Mouse (Mus musculus) lung, postnatal 0 days (tissue): ENCODE results near the gene Ugt2a1. TPM values are rescaled to one million over a fixed set of nuclear protein-coding genes. Genes with fewer than 3 reads are reported as not detected.
A peak's percentile ranks its signal among the peaks of the same experiment; 100 is the strongest.
"Not testable (repeated sequence)": the region's sequence is repeated elsewhere in the genome, so short reads cannot be mapped to it uniquely, and the experiment has no call there.

Experiments
- ATAC-seq: fragments of 200-750 bp; cut with Nextera tagmentation; 2 replicates; pipeline ENCODE4 v1.8.0; 2017; ENCODE audit warnings: moderate library complexity
- DNase-seq: peaks from one replicate; pipeline ENCODE4 v3.0.0-alpha.2; 2016; ENCODE audit warnings: low spot score
- H3K27ac ChIP-seq: fragments of 300-500 bp; sonication (generic); 2 replicates; pipeline ENCODE4 v1.5.1; 2014; ENCODE audit warnings: antibody characterized with exemption, mild to moderate bottlenecking, low read length, mixed read lengths
- H3K27me3 ChIP-seq: fragments of 300-500 bp; sonication (generic); replicated peaks from 2 replicates; pipeline ENCODE4 v1.6.1; 2014; ENCODE audit warnings: low read length, mixed read lengths; ENCODE audit not compliant: insufficient read depth
- H3K36me3 ChIP-seq: fragments of 300-500 bp; sonication (generic); 2 replicates; pipeline ENCODE4 v1.6.1; 2014; ENCODE audit warnings: low read length, mixed read lengths; ENCODE audit not compliant: insufficient read depth
- H3K4me1 ChIP-seq: fragments of 300-500 bp; sonication (generic); 2 replicates; pipeline ENCODE4 v1.6.1; 2014; ENCODE audit warnings: antibody characterized with exemption, low read depth, low read length, mixed read lengths; ENCODE audit not compliant: insufficient read depth
- H3K4me2 ChIP-seq: fragments of 300-500 bp; sonication (generic); replicated peaks from 2 replicates; pipeline ENCODE4 v1.6.1; 2014; ENCODE audit warnings: low read depth, mild to moderate bottlenecking, low read length, moderate library complexity, mixed read lengths
- H3K4me3 ChIP-seq: fragments of 300-500 bp; sonication (generic); 2 replicates; pipeline ENCODE4 v1.5.1; 2014; ENCODE audit warnings: low read depth, low read length
- H3K9ac ChIP-seq: fragments of 300-500 bp; sonication (generic); replicated peaks from 2 replicates; pipeline ENCODE4 v1.6.1; 2014; ENCODE audit warnings: low read depth, mild to moderate bottlenecking
- H3K9me3 ChIP-seq: fragments of 300-500 bp; sonication (generic); 2 replicates; pipeline ENCODE4 v1.6.1; 2016; ENCODE audit warnings: low read length, mixed read lengths
- CTCF ChIP-seq: IDR thresholded peaks from 2 replicates; pipeline ENCODE4 v1.5.1; 2016; ENCODE audit warnings: antibody characterized with exemption, mild to moderate bottlenecking
- EP300 ChIP-seq: IDR thresholded peaks from 2 replicates; pipeline ENCODE4 v1.6.1; 2016; ENCODE audit warnings: antibody characterized with exemption, mild to moderate bottlenecking, control low read depth
- WGBS: fragments of 180-500 bp; shearing (Covaris S2); extraction: QIAGEN DNeasy Blood & Tissue Kit; methylation state at CpG from one replicate; pipeline ENCODE4 v1.1.7; 2014; 5-methylcytosine and 5-hydroxymethylcytosine counted together
- polyA plus RNA-seq: library from polyadenylated mRNA; unstranded; fragments of >200 nt; fragmentation: Nextera tagmentation; extraction: Ambion mirVana; gene quantifications from 2 replicates; pipeline ENCODE4 v1.2.1, GENCODE M21; 2015

Ugt2a1 gene
- polyA plus RNA-seq, 1 experiment from 2014 or later, result not detected

- Histone ChIP-seq H3K27me3 (no peaks in the 10 kb centered on the region), H3K9ac (no peak overlapping the region), H3K9me3 (no peaks in the 10 kb centered on the region), H3K4me2 (no peak overlapping the region), H3K4me3 (no peak overlapping the region), H3K4me1 (no peaks in the 10 kb centered on the region), H3K27ac (no peak overlapping the region), H3K36me3 (no peaks in the 10 kb centered on the region)
- peak; percentile 19 for DNase-seq
- 62% methylated on average over 1 of the region's 1 CpGs for WGBS
- peak; percentile 46 for ATAC-seq
- TF ChIP-seq EP300 (no peak), CTCF (no peak)
These were observed 12.0 kb upstream of the Ugt2a1 start for GRCm38 (mm10) chr5:87502687-87503086.

GRCm38 (mm10) chr5:87499341-87499740 lies 8.7 kb upstream of the Ugt2a1 start:
- H3K4me3 ChIP-seq, result no peak overlapping the region
- H3K9ac ChIP-seq, result no peak overlapping the region
- H3K4me2 ChIP-seq, result no peak overlapping the region
- H3K4me1 ChIP-seq, result no peaks in the 10 kb centered on the region
- no peak for TF ChIP-seq CTCF
- TF ChIP-seq EP300, result no peak
- no peak for DNase-seq
- no peaks in the 10 kb centered on the region for H3K9me3 ChIP-seq
- no peak for ATAC-seq
- no peaks in the 10 kb centered on the region for H3K36me3 ChIP-seq
- H3K27ac ChIP-seq, result no peak overlapping the region
- H3K27me3 ChIP-seq, result no peaks in the 10 kb centered on the region

DNA sequence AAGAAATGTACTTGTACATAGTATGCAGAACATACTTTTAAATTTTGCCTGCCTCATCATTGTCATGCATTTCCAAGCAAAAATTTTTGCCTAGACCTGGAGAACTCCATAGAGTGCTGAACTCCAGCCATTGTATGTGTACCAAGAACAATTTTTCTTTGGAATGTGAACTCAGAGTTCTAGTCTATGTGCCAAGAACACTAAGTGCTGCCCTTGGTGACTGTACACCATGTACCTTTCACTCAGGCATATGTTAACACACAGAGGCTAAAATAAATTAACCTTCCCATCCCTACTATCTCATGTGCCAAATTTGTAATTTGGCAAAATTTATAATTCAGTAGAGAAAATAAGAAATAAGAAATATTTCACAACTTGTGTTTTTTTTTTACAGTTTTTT lies 8.3 kb upstream of the Ugt2a1 start:
- Histone ChIP-seq H3K27me3 (no peaks in the 10 kb centered on the region), H3K27ac (no peak overlapping the region), H3K4me1 (no peaks in the 10 kb centered on the region), H3K4me3 (no peak overlapping the region), H3K36me3 (no peaks in the 10 kb centered on the region), H3K4me2 (no peak overlapping the region), H3K9me3 (no peaks in the 10 kb centered on the region), H3K9ac (no peak overlapping the region)
- DNase-seq (no peak), ATAC-seq (no peak)
- TF ChIP-seq EP300, result no peak
- TF ChIP-seq CTCF, result no peak

- WGBS, result 88% methylated on average over 1 of the region's 1 CpGs
- not testable (repeated sequence) for H3K4me3 ChIP-seq, H3K9ac ChIP-seq, DNase-seq, H3K27ac ChIP-seq, ATAC-seq, H3K4me1 ChIP-seq, H3K4me2 ChIP-seq, H3K9me3 ChIP-seq, H3K27me3 ChIP-seq, H3K36me3 ChIP-seq
These were observed 4.0 kb downstream of the Ugt2a1 start, which contains the start of gene Gm43638 for GRCm38 (mm10) chr5:87486706-87487105. TSS of gene Gm43638 (minus strand) at chr5:87486806.

- Histone ChIP-seq H3K36me3 (no peaks in the 10 kb centered on the region), H3K4me2 (no peak within 1 kb of the TSS), H3K9me3 (no peaks in the 10 kb centered on the region), H3K27ac (no peak within 1 kb of the TSS), H3K4me1 (no peaks in the 10 kb centered on the region), H3K27me3 (no peaks in the 10 kb centered on the region), H3K9ac (no peak within 1 kb of the TSS), H3K4me3 (no peak within 1 kb of the TSS)
- 70% methylated on average over 5 of the region's 5 CpGs for WGBS
- DNase-seq (no peak), ATAC-seq (no peak)
- TF ChIP-seq EP300 (no peak), CTCF (no peak)
These were observed 8.5 kb downstream of the Ugt2a1 start, which contains the start of gene Ugt2a2 for GRCm38 (mm10) chr5:87482160-87482559. TSS of gene Ugt2a2 (minus strand) at chr5:87482260.

DNA sequence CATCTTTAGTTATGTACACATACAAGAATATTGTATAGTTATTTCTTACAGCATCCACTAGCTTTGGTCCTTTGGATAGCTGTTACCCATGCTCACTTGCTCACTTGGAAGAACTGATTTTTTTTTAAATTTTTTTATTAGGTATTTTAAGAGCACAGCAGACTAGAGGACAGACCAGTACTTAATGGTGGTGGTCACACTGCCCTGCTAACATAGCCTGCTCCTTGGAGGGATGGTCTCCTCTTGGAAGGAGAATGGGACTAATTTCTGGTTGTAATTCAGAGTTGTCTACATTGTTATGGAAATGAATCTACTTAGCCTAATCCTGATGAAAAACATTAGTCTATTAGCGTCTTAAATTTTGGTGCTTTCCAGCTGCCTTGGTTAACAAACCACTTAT lies 31.9 kb downstream of the Ugt2a1 start:
- H3K27me3 ChIP-seq, result no peaks in the 10 kb centered on the region
- no peak for DNase-seq
- ATAC-seq, result no peak
- H3K36me3 ChIP-seq, result no peaks in the 10 kb centered on the region
- H3K9ac ChIP-seq, result no peak overlapping the region
- no peak overlapping the region for H3K4me2 ChIP-seq
- H3K4me3 ChIP-seq, result no peak overlapping the region
- no peaks in the 10 kb centered on the region for H3K4me1 ChIP-seq
- WGBS, result 44% methylated on average over 1 of the region's 1 CpGs
- no peaks in the 10 kb centered on the region for H3K9me3 ChIP-seq
- TF ChIP-seq CTCF (no peak), EP300 (no peak)
- no peak overlapping the region for H3K27ac ChIP-seq

DNA sequence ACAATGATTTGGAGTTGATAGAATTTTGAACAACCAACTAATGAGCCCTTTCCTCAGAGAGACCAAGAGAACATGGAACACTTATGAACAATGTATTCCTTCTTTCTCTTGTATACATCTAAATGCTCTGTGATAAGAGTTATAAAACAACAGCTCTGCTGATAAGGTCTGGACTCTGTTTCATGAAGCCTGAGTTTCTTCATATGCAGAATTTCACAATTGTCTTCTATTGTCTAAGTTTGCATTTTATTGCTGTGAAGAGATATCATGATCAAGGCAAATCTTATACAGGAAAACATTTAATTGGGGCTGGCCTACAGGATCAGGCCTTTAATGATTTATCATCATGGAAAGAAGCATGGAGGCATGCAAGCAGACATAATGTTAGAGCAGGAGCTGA lies 33.0 kb downstream of the Ugt2a1 start:
- Histone ChIP-seq H3K4me2 (no peak overlapping the region), H3K9me3 (no peaks in the 10 kb centered on the region), H3K4me3 (no peak overlapping the region), H3K4me1 (no peaks in the 10 kb centered on the region), H3K27me3 (no peaks in the 10 kb centered on the region), H3K27ac (no peak overlapping the region), H3K9ac (no peak overlapping the region), H3K36me3 (no peaks in the 10 kb centered on the region)
- DNase-seq (no peak), ATAC-seq (no peak)
- TF ChIP-seq CTCF, result no peak
- TF ChIP-seq EP300, result no peak
